Mouse (Mus musculus) midbrain, embryonic 15.5 days (tissue): ENCODE measurements around the gene Rabgap1. TPM values are rescaled to one million over a fixed set of nuclear protein-coding genes. Genes with fewer than 3 reads are reported as not detected.
A peak's percentile ranks its signal among the peaks of the same experiment; 100 is the strongest.

Experiments
- ATAC-seq: fragments of 200-750 bp; cut with Nextera tagmentation; replicated peaks from 2 replicates; pipeline ENCODE4 v1.8.0; 2017; ENCODE audit warnings: moderate TSS enrichment
- H3K27ac ChIP-seq: fragments of 300-500 bp; sonication (generic); 2 replicates; pipeline ENCODE4 v1.5.1; 2015; ENCODE audit warnings: mild to moderate bottlenecking, inconsistent platforms
- H3K27me3 ChIP-seq: fragments of 300-500 bp; sonication (generic); replicated peaks from 2 replicates; pipeline ENCODE4 v1.6.1; 2015; ENCODE audit warnings: inconsistent platforms
- H3K36me3 ChIP-seq: fragments of 300-500 bp; sonication (generic); replicated peaks from 2 replicates; pipeline ENCODE4 v1.6.1; 2015; ENCODE audit warnings: inconsistent platforms
- H3K4me1 ChIP-seq: fragments of 300-500 bp; sonication (generic); 2 replicates; pipeline ENCODE4 v1.6.1; 2015; ENCODE audit warnings: inconsistent platforms
- H3K4me2 ChIP-seq: fragments of 300-500 bp; sonication (generic); 2 replicates; pipeline ENCODE4 v1.6.1; 2015; ENCODE audit warnings: inconsistent platforms, mild to moderate bottlenecking, moderate library complexity
- H3K4me3 ChIP-seq: fragments of 300-500 bp; sonication (generic); 2 replicates; pipeline ENCODE4 v1.5.1; 2015; ENCODE audit warnings: mild to moderate bottlenecking, inconsistent platforms
- H3K9ac ChIP-seq: fragments of 300-500 bp; sonication (generic); 2 replicates; pipeline ENCODE4 v1.6.1; 2015; ENCODE audit warnings: mild to moderate bottlenecking, inconsistent platforms
- H3K9me3 ChIP-seq: fragments of 300-500 bp; sonication (generic); 2 replicates; pipeline ENCODE4 v1.6.1; 2016; ENCODE audit warnings: inconsistent platforms
- WGBS: fragments of 180-500 bp; shearing (Covaris S2); methylation state at CpG from one replicate; pipeline ENCODE4 v1.1.7; 2015; ENCODE audit warnings: mixed read lengths; 5-methylcytosine and 5-hydroxymethylcytosine counted together
- polyA plus RNA-seq: library from polyadenylated mRNA; unstranded; fragments of >200 nt; fragmentation: Nextera tagmentation; extraction: Ambion mirVana; gene quantifications from 2 replicates; pipeline ENCODE4 v1.2.1, GENCODE M21; 2015

Rabgap1 gene
- polyA plus RNA-seq, 1 experiment from 2014 or later = 52.7 TPM

DNA sequence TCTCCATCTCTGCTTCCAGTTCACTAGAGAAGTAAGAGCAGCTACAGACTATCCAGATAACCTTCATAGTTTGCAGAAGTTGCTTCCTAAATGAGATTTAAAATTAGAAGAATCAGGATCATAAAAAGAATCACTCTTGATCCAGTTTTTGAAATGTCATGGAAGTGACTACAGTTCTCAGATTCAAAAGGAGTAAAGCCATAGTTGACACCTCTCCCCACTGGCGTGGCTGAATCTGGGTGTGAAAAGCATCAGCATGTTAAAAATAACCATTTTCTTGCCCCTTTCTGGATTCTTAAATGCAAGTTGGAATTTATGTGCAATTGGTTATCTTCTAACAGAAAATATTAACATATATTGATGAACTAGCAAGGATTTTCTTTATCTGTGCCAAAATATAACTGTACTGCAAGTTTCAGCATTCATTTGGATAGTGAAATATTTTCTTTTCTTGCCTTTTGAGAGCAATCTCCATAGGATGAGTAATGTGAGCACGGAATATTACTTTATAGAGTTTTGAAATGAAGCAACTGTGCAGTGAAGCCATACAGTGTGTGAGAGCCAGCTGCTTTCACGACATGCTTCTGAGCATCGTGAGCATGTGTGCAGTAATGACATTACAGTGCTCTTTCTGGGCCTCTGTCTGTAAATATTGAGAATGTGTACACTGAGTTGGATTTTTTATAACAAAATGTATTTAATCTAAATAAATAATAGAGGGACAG lies 75.6 kb downstream of the Rabgap1 start:
- no peaks in the 10 kb centered on the region for H3K9me3 ChIP-seq
- no peak for ATAC-seq
- peak overlapping the region; percentile 53 for H3K4me2 ChIP-seq
- H3K36me3 ChIP-seq = no peaks in the 10 kb centered on the region
- H3K4me1 ChIP-seq = peaks cover 44% of the 10 kb centered on the region
- H3K4me3 ChIP-seq = peak overlapping the region; percentile 38
- H3K27ac ChIP-seq = no peak overlapping the region
- H3K9ac ChIP-seq = no peak overlapping the region
- WGBS = 75% methylated on average over 4 of the region's 4 CpGs
- H3K27me3 ChIP-seq = no peaks in the 10 kb centered on the region

DNA sequence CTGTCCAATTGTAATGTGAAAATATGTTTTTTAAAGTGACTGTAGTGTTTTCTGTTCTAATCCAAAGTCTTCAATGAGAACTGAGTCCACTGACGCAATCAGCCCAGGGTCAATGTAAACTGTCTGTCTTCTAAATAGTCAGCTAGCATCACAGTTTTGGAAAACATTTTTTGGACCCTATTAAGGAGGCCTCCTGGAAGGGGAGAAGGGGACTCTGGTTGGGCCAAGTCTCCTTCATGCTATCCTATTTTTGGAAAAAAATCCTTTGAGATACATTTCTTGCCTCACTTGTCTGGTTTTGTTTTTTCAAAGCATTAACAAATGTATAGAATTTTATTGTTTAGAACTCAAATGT lies 76.2 kb downstream of the Rabgap1 start:
- H3K9ac ChIP-seq = no peak overlapping the region
- 78% methylated on average over 1 of the region's 1 CpGs for WGBS
- no peaks in the 10 kb centered on the region for H3K36me3 ChIP-seq
- H3K4me1 ChIP-seq = peaks cover 44% of the 10 kb centered on the region
- no peak for ATAC-seq
- H3K4me3 ChIP-seq = no peak overlapping the region
- H3K4me2 ChIP-seq = peak overlapping the region; percentile 53
- no peaks in the 10 kb centered on the region for H3K27me3 ChIP-seq
- H3K27ac ChIP-seq = no peak overlapping the region
- no peaks in the 10 kb centered on the region for H3K9me3 ChIP-seq

DNA sequence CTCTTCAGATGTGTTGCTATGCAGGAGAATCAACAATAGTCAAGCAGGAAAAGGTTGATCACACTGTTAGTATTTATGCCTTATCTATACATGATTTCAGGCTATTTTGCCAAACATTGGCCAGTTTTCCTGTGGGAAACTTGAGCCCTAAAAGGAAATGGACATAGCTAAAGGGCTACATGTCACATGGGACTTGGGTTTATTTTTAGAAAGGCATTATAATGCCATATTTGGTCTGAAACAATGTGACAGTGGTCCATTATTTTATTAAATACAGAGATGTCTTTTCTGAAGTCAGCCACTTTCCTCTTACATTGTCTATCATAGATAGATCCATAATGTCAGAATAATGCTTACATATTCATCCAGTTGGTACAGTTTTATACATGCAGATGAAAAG lies 84.5 kb downstream of the Rabgap1 start:
- Histone ChIP-seq H3K9ac (no peak overlapping the region), H3K9me3 (no peaks in the 10 kb centered on the region), H3K4me3 (no peak overlapping the region), H3K36me3 (no peaks in the 10 kb centered on the region), H3K27ac (no peak overlapping the region), H3K4me2 (no peak overlapping the region), H3K27me3 (no peaks in the 10 kb centered on the region), H3K4me1 (no peaks in the 10 kb centered on the region)
- ATAC-seq = no peak

DNA sequence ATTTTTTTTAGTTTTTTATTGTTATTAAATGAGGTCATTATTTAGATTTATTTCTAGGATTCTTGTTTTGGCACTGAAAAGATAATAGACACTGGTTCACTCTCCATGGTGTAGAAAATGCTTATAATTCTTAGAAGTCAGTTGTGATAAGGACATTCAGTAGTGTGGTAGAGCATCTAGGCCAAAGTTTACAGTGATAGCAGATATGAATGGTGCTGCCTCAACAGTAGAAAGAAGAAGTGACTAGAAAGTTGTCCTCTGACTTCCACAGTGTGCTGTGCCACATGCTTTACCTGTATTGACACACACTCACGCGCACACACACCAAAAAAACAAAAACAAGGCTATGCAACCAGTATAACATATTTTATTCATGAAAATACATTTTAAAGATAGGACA lies 86.3 kb downstream of the Rabgap1 start:
- ATAC-seq = no peak
- Histone ChIP-seq H3K9me3 (no peaks in the 10 kb centered on the region), H3K4me3 (no peak overlapping the region), H3K4me1 (no peaks in the 10 kb centered on the region), H3K4me2 (no peak overlapping the region), H3K27me3 (no peaks in the 10 kb centered on the region), H3K9ac (no peak overlapping the region), H3K27ac (no peak overlapping the region), H3K36me3 (peaks cover 9% of the 10 kb centered on the region; the same call in 1 of the 2 replicates)
- 96% methylated on average over 2 of the region's 2 CpGs for WGBS

DNA sequence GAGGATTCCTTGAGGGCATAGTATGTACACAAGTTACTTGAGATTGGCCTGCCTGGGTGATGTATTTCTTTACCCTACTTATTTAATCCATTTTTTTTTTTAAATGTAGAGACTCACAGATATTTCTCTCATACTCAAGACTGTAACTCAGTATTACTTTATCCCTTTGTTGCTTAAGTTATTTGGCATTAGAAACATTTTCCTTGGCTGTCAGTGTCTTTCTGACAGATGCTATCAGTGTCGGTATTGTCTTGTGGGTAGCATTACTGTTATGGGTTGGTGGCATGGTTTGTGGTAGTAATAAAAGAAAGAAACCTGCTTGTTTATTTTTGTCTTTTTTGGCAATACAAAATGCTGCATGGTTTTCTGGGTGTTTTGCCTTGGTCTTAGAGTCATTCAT lies 87.7 kb downstream of the Rabgap1 start:
- WGBS = 97% methylated on average over 1 of the region's 1 CpGs

DNA sequence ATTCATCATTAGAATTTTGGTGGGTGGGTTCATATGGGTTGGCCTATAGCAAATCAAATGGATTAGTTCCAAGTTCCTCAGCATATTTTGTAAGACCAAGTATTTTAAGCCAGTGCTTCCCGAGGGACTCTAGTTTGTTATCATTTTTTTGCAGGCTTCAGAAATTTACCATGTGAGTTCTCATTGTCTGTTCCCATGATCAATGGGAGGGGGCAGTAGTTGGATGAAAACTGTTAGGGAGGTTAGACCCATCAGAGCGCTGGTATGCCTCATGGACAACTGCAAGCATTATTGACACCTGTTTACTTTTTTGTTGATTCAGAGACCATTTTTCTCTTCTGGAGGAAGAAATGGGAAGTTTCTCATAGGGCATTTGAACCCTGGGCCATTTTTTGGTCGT lies 88.6 kb downstream of the Rabgap1 start:
- Histone ChIP-seq H3K27ac (no peak overlapping the region), H3K4me2 (no peak overlapping the region), H3K9ac (no peak overlapping the region), H3K4me1 (no peaks in the 10 kb centered on the region), H3K9me3 (no peaks in the 10 kb centered on the region), H3K27me3 (no peaks in the 10 kb centered on the region), H3K36me3 (peaks cover 17% of the 10 kb centered on the region; the same call in 1 of the 2 replicates), H3K4me3 (no peak overlapping the region)
- 84% methylated on average over 3 of the region's 3 CpGs for WGBS
- no peak for ATAC-seq

More for the DNA sequence above, 87.7 kb downstream of the Rabgap1 start:
- no peak overlapping the region for H3K4me3 ChIP-seq
- peaks cover 13% of the 10 kb centered on the region; the same call in 1 of the 2 replicates for H3K36me3 ChIP-seq
- no peak overlapping the region for H3K4me2 ChIP-seq
- no peak for ATAC-seq
- no peaks in the 10 kb centered on the region for H3K9me3 ChIP-seq
- no peak overlapping the region for H3K27ac ChIP-seq
- no peak overlapping the region for H3K9ac ChIP-seq
- no peaks in the 10 kb centered on the region for H3K27me3 ChIP-seq
- no peaks in the 10 kb centered on the region for H3K4me1 ChIP-seq

DNA sequence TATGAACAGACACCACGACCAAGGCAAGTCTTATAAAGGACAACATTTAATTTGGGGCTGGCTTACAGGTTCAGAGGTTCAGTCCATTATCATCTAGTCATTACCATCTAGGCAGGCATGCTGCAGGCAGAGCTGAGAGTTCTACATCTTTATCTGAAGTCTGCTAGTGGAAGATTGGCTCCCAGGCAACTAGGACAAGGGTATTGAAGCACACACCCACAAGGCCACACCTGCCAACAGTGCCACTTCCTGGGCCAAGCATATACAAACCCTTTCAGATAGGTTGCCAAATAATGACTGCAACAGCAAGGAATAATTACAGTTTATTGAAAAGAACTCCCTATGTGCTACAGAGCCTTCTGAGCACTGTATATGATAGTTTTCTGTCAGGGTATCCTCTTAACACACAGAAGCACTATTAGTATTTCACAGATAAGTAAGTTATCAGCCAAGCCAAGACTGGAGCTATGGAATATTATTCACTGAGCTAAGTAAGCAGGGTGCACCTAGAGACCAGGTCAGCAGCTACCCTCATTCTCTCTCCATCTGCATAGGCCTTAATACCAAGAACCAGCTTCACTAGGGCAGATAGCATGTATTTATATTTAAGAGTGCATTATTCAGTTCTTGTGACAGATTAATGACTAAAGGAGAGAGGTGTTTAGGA lies 106.4 kb downstream of the Rabgap1 start:
- Histone ChIP-seq H3K36me3 (peaks cover 31% of the 10 kb centered on the region; the same call in 1 of the 2 replicates), H3K27ac (no peak overlapping the region), H3K9me3 (no peaks in the 10 kb centered on the region), H3K9ac (no peak overlapping the region), H3K4me1 (no peaks in the 10 kb centered on the region), H3K4me3 (no peak overlapping the region), H3K27me3 (no peaks in the 10 kb centered on the region), H3K4me2 (no peak overlapping the region)
- no peak for ATAC-seq
- 93% methylated on average over 1 of the region's 1 CpGs for WGBS

DNA sequence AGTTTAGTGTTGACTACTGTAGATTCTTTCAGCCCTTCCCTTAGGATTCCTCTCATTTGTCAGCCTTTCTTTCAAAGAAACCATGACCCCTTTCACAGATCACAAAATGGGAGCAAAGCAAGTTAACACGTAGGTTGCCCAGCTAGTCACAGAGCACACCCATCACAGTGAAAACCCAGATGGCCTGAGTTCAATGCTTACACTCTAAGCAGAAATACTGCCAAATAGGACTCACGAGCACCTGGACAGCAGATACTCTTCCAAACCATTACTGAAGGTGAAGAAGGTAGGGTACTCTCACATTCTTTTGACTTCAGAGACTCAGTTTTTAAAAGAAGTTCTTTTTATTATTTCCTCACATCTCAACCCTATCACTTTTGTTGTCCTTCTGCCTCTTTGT lies 113.3 kb downstream of the Rabgap1 start:
- no peak for ATAC-seq
- Histone ChIP-seq H3K4me3 (no peak overlapping the region), H3K9ac (no peak overlapping the region), H3K27me3 (no peaks in the 10 kb centered on the region), H3K36me3 (peaks cover 46% of the 10 kb centered on the region), H3K9me3 (no peaks in the 10 kb centered on the region), H3K4me1 (no peaks in the 10 kb centered on the region), H3K4me2 (no peak overlapping the region), H3K27ac (no peak overlapping the region)
- WGBS = 83% methylated on average over 2 of the region's 2 CpGs

DNA sequence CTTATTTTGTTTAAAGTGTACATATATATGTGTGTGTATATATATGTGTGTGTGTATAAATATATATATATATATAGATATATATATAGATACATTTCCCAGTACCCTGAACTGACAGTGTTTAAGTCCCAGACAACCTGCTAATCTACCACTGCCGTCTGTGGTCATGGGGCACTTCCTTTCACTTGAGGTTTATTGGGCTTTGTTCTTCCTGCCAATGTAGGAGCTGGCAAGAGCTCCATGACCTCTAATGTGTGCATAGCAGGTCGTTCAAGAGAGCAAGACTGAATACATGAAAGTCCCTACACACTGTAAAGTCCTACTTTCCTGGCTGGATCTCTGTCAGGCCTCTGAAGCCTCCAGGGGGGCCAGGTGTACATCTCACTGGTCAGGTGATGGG lies 122.5 kb downstream of the Rabgap1 start:
- WGBS = 78% methylated on average over 2 of the region's 2 CpGs
- no peak for ATAC-seq

DNA sequence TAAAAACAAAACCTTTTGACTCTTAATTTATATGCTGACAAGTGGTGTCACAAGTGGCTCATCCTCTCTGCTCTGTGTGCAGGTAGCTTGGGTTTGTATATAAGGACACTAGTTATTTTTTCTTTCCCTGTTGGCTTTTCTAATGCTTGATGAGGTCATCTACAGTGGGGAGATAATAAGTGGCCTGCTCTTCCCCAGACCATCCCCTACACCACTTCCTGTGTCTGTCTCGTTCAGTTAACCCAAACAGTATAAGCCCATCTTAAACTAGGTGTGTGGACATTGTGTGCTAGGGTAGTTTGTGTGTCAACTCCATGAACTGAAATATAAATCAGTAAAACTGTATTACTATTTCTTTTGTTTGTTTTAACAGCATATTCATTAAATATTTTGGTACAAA lies 123.0 kb downstream of the Rabgap1 start:
- H3K9me3 ChIP-seq = no peaks in the 10 kb centered on the region
- no peak for ATAC-seq
- H3K4me2 ChIP-seq = no peak overlapping the region
- WGBS = 74% methylated on average over 1 of the region's 1 CpGs
- H3K27ac ChIP-seq = no peak overlapping the region
- no peaks in the 10 kb centered on the region for H3K27me3 ChIP-seq
- no peak overlapping the region for H3K9ac ChIP-seq
- peaks cover 57% of the 10 kb centered on the region for H3K36me3 ChIP-seq
- no peak overlapping the region for H3K4me3 ChIP-seq
- no peaks in the 10 kb centered on the region for H3K4me1 ChIP-seq

More for the DNA sequence above, 122.5 kb downstream of the Rabgap1 start:
- Histone ChIP-seq H3K36me3 (peaks cover 57% of the 10 kb centered on the region), H3K27me3 (no peaks in the 10 kb centered on the region), H3K4me3 (no peak overlapping the region), H3K4me2 (no peak overlapping the region), H3K9ac (no peak overlapping the region), H3K27ac (no peak overlapping the region), H3K4me1 (no peaks in the 10 kb centered on the region), H3K9me3 (no peaks in the 10 kb centered on the region)

DNA sequence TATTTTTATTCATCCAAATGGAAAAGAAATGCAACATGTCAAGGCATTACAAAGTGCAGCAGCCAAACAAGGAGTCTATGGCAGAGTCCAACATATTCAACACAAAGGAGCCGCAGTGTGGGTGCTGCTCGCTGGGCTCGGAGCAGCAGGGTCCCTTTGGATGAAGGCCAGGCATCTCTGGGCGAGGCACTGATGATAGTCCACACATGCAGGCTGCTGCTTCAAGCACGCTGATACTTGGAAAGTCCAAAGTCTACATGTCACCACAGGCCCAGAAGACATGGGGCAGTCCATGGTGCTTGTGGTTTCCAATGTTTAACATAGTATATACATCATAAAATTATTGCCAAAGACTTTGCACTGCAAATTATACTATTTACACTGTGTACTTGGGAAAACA lies 126.8 kb downstream of the Rabgap1 start:
- no peaks in the 10 kb centered on the region for H3K4me1 ChIP-seq
- H3K4me3 ChIP-seq = no peak overlapping the region
- no peaks in the 10 kb centered on the region for H3K27me3 ChIP-seq
- no peak overlapping the region for H3K9ac ChIP-seq
- H3K27ac ChIP-seq = no peak overlapping the region
- no peaks in the 10 kb centered on the region for H3K9me3 ChIP-seq
- WGBS = 85% methylated on average over 5 of the region's 5 CpGs
- H3K36me3 ChIP-seq = peaks cover 30% of the 10 kb centered on the region
- no peak overlapping the region for H3K4me2 ChIP-seq
- no peak for ATAC-seq

DNA sequence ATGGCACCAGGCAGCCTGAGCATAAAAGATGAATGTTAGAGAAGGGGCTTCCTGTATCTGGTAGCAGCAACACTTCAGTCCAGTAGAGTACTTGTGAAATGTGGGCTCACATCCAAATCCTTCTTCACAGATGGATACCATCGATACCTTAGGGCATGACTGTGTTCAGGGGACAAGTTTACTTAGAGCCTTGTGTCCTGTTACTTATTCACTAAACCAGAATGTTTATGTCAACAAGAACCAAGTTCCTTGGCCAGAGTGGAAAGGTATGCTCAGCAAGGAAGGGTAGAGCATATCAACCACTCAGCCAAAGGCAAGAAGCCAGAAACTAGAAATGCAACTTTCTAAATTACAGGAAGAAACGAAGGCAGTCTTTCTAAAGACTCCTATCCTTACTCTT lies 127.6 kb downstream of the Rabgap1 start:
- Histone ChIP-seq H3K27ac (no peak overlapping the region), H3K36me3 (peaks cover 26% of the 10 kb centered on the region), H3K4me3 (no peak overlapping the region), H3K4me1 (no peaks in the 10 kb centered on the region), H3K27me3 (no peaks in the 10 kb centered on the region), H3K4me2 (no peak overlapping the region), H3K9ac (no peak overlapping the region), H3K9me3 (no peaks in the 10 kb centered on the region)
- 87% methylated on average over 2 of the region's 2 CpGs for WGBS
- no peak for ATAC-seq

DNA sequence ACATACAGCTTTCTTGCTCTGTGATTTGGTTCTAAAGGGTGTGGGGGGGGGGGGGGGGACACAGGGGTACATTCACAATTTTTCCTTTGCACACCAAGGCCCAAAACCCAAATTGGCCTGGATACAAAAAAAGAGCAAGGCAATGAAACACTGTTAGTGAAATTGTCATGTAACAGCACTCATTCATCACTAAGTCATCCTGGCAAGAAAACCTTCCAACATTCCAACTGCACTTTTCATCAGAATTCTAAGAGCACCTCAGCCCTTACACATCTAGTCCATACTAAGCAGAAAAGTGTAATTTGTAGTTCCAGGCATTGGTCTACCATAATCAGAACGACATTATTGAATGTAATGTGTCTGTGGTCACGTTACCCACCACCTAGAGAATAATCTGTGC lies 129.1 kb downstream of the Rabgap1 start:
- no peak for ATAC-seq
- no peaks in the 10 kb centered on the region for H3K9me3 ChIP-seq
- no peak overlapping the region for H3K9ac ChIP-seq
- no peak overlapping the region for H3K27ac ChIP-seq
- H3K4me1 ChIP-seq = no peaks in the 10 kb centered on the region
- H3K36me3 ChIP-seq = peaks cover 15% of the 10 kb centered on the region; the same call in 1 of the 2 replicates
- H3K27me3 ChIP-seq = no peaks in the 10 kb centered on the region
- no peak overlapping the region for H3K4me3 ChIP-seq
- 86% methylated on average over 2 of the region's 2 CpGs for WGBS
- no peak overlapping the region for H3K4me2 ChIP-seq
